Mouse (Mus musculus) heart, embryonic 11.5 days (tissue): ENCODE measurements at regions not wholly inside any gene's neighbourhood (a gene's known extent, or its start where the extent isn't known, plus 50 kb on each side); places are given as distances from the start of the nearest gene placed in this dataset.

Experiments
- ATAC-seq: fragments of 200-750 bp; cut with Nextera tagmentation; replicated peaks from 2 replicates; pipeline ENCODE4 v1.8.0; 2017; ENCODE audit warnings: moderate library complexity; ENCODE audit not compliant: insufficient number of reproducible peaks, low FRiP score, low TSS enrichment
- H3K27ac ChIP-seq: fragments of 300-500 bp; sonication (generic); 2 replicates; pipeline ENCODE4 v1.5.1; 2014; ENCODE audit warnings: mild to moderate bottlenecking, low read depth, low read length
- H3K27me3 ChIP-seq: fragments of 300-500 bp; sonication (generic); 2 replicates; pipeline ENCODE4 v1.6.1; 2014; ENCODE audit warnings: mild to moderate bottlenecking, low read length, mixed read lengths; ENCODE audit not compliant: control insufficient read depth, insufficient read depth
- H3K36me3 ChIP-seq: fragments of 300-500 bp; sonication (generic); 2 replicates; pipeline ENCODE4 v1.6.1; 2014; ENCODE audit warnings: mild to moderate bottlenecking, low read length, moderate library complexity, mixed read lengths; ENCODE audit not compliant: control insufficient read depth, insufficient read depth
- H3K4me1 ChIP-seq: fragments of 300-500 bp; sonication (generic); 2 replicates; pipeline ENCODE4 v1.6.1; 2014; ENCODE audit warnings: low read length; ENCODE audit not compliant: control insufficient read depth, insufficient read depth
- H3K4me2 ChIP-seq: fragments of 300-500 bp; sonication (generic); 2 replicates; pipeline ENCODE4 v1.6.1; 2014; ENCODE audit warnings: mild to moderate bottlenecking, moderate library complexity
- H3K4me3 ChIP-seq: fragments of 300-500 bp; sonication (generic); 2 replicates; pipeline ENCODE4 v1.5.1; 2014; ENCODE audit warnings: low read depth, low read length
- H3K9ac ChIP-seq: fragments of 300-500 bp; sonication (generic); 2 replicates; pipeline ENCODE4 v1.6.1; 2014; ENCODE audit warnings: mild to moderate bottlenecking, low read depth, low read length, moderate library complexity
- H3K9me3 ChIP-seq: fragments of 300-500 bp; sonication (generic); replicated peaks from 2 replicates; pipeline ENCODE4 v1.6.1; 2016; ENCODE audit warnings: low read length; ENCODE audit not compliant: control insufficient read depth
- WGBS: fragments of 180-500 bp; shearing (Covaris S2); extraction: QIAGEN DNeasy Blood & Tissue Kit; methylation state at CpG from one replicate; pipeline ENCODE4 v1.1.7; 2014; ENCODE audit not compliant: insufficient replicate concordance; 5-methylcytosine and 5-hydroxymethylcytosine counted together

GRCm38 (mm10) chr2:10998798-10999197 lies 173.1 kb upstream of the Prkcq start:
- H3K4me2 ChIP-seq: no peak overlapping the region
- no peaks in the 10 kb centered on the region for H3K36me3 ChIP-seq
- 22% methylated on average over 1 of the region's 1 CpGs for WGBS
- no peak for ATAC-seq
- H3K9ac ChIP-seq: no peak overlapping the region
- no peak overlapping the region for H3K4me3 ChIP-seq
- no peaks in the 10 kb centered on the region for H3K4me1 ChIP-seq
- no peaks in the 10 kb centered on the region for H3K27me3 ChIP-seq
- H3K9me3 ChIP-seq: no peaks in the 10 kb centered on the region
- H3K27ac ChIP-seq: no peak overlapping the region

GRCm38 (mm10) chr2:10999217-10999618 lies 172.7 kb upstream of the Prkcq start:
- no peak overlapping the region for H3K4me2 ChIP-seq
- no peaks in the 10 kb centered on the region for H3K27me3 ChIP-seq
- H3K36me3 ChIP-seq: no peaks in the 10 kb centered on the region
- no peak for ATAC-seq
- H3K4me3 ChIP-seq: no peak overlapping the region
- no peak overlapping the region for H3K27ac ChIP-seq
- H3K9ac ChIP-seq: no peak overlapping the region
- no peaks in the 10 kb centered on the region for H3K4me1 ChIP-seq
- 65% methylated on average over 1 of the region's 1 CpGs for WGBS
- no peaks in the 10 kb centered on the region for H3K9me3 ChIP-seq

GRCm38 (mm10) chr2:11005806-11006205 lies 166.1 kb upstream of the Prkcq start:
- Histone ChIP-seq H3K4me2 (no peak overlapping the region), H3K9ac (no peak overlapping the region), H3K4me1 (no peaks in the 10 kb centered on the region), H3K27ac (no peak overlapping the region), H3K9me3 (no peaks in the 10 kb centered on the region), H3K36me3 (no peaks in the 10 kb centered on the region), H3K4me3 (no peak overlapping the region), H3K27me3 (no peaks in the 10 kb centered on the region)
- 74% methylated on average over 2 of the region's 2 CpGs for WGBS
- no peak for ATAC-seq

GRCm38 (mm10) chr2:11011041-11011962 lies 160.6 kb upstream of the Prkcq start:
- ATAC-seq: no peak
- Histone ChIP-seq H3K4me1 (no peaks in the 10 kb centered on the region), H3K27me3 (no peaks in the 10 kb centered on the region), H3K4me2 (no peak overlapping the region), H3K9ac (no peak overlapping the region), H3K9me3 (no peaks in the 10 kb centered on the region), H3K4me3 (no peak overlapping the region), H3K36me3 (no peaks in the 10 kb centered on the region), H3K27ac (no peak overlapping the region)
- WGBS: 76% methylated on average over 11 of the region's 11 CpGs

- Histone ChIP-seq H3K9ac (no peak overlapping the region), H3K36me3 (no peaks in the 10 kb centered on the region), H3K4me1 (no peaks in the 10 kb centered on the region), H3K4me2 (no peak overlapping the region), H3K27ac (no peak overlapping the region), H3K4me3 (no peak overlapping the region), H3K27me3 (no peaks in the 10 kb centered on the region), H3K9me3 (no peaks in the 10 kb centered on the region)
- no peak for ATAC-seq
- 70% methylated on average over 4 of the region's 4 CpGs for WGBS
Measured at GRCm38 (mm10) chr2:11012312-11012860, 159.5 kb upstream of the Prkcq start.

GRCm38 (mm10) chr2:11013154-11013553 lies 158.8 kb upstream of the Prkcq start:
- H3K27ac ChIP-seq: no peak overlapping the region
- WGBS: 90% methylated on average over 3 of the region's 3 CpGs
- no peak overlapping the region for H3K4me2 ChIP-seq
- no peaks in the 10 kb centered on the region for H3K9me3 ChIP-seq
- ATAC-seq: no peak
- H3K36me3 ChIP-seq: no peaks in the 10 kb centered on the region
- H3K9ac ChIP-seq: no peak overlapping the region
- no peak overlapping the region for H3K4me3 ChIP-seq
- no peaks in the 10 kb centered on the region for H3K27me3 ChIP-seq
- H3K4me1 ChIP-seq: no peaks in the 10 kb centered on the region

- Histone ChIP-seq H3K36me3 (no peaks in the 10 kb centered on the region), H3K9ac (no peak overlapping the region), H3K27ac (no peak overlapping the region), H3K4me1 (no peaks in the 10 kb centered on the region), H3K4me2 (no peak overlapping the region), H3K9me3 (no peaks in the 10 kb centered on the region), H3K27me3 (no peaks in the 10 kb centered on the region), H3K4me3 (no peak overlapping the region)
- 66% methylated on average over 1 of the region's 1 CpGs for WGBS
- no peak for ATAC-seq
Measured at GRCm38 (mm10) chr2:11016446-11016845, 155.5 kb upstream of the Prkcq start.

GRCm38 (mm10) chr2:11032891-11033290 lies 139.0 kb upstream of the Prkcq start:
- Histone ChIP-seq H3K4me3 (no peak overlapping the region), H3K36me3 (no peaks in the 10 kb centered on the region), H3K9ac (no peak overlapping the region), H3K27ac (no peak overlapping the region), H3K9me3 (no peaks in the 10 kb centered on the region), H3K27me3 (no peaks in the 10 kb centered on the region), H3K4me1 (no peaks in the 10 kb centered on the region), H3K4me2 (no peak overlapping the region)
- 77% methylated on average over 4 of the region's 4 CpGs for WGBS
- ATAC-seq: no peak

GRCm38 (mm10) chr2:11034178-11034577 lies 137.7 kb upstream of the Prkcq start:
- H3K36me3 ChIP-seq: no peaks in the 10 kb centered on the region
- H3K4me1 ChIP-seq: no peaks in the 10 kb centered on the region
- H3K4me3 ChIP-seq: no peak overlapping the region
- H3K27me3 ChIP-seq: no peaks in the 10 kb centered on the region
- no peak overlapping the region for H3K27ac ChIP-seq
- no peak overlapping the region for H3K9ac ChIP-seq
- no peak overlapping the region for H3K4me2 ChIP-seq
- no peak for ATAC-seq
- WGBS: 85% methylated on average over 1 of the region's 1 CpGs
- no peaks in the 10 kb centered on the region for H3K9me3 ChIP-seq
